Mouse (Mus musculus): ENCODE data around the gene Rab40c. TPM values are rescaled to one million over a fixed set of nuclear protein-coding genes. Genes with fewer than 3 reads are reported as not detected.
A peak's percentile ranks its signal among the peaks of the same experiment; 100 is the strongest.

Gene Rab40c
- polyA plus RNA-seq, 1 experiment from 2014 or later, result 17.2 TPM

GRCm38 (mm10) chr17:25943769-25944168, 24.2 kb upstream of the Rab40c start:
- no peak overlapping the region for H3K9ac ChIP-seq (replicated peaks; ENCODE audit: low read depth, low read length)
- no peak for ATAC-seq (ENCODE audit: insufficient number of reproducible peaks, insufficient read depth, low FRiP score, low read depth)
- H3K27ac ChIP-seq (ENCODE audit: low read length), result no peak overlapping the region
- no peaks in the 10 kb centered on the region for H3K36me3 ChIP-seq (ENCODE audit: control insufficient read depth, insufficient read depth, low read length)
- no peak overlapping the region for H3K4me3 ChIP-seq (ENCODE audit: low read depth, low read length)
- 74% methylated on average over 9 of the region's 9 CpGs for WGBS
- H3K9me3 ChIP-seq (ENCODE audit: control insufficient read depth, low read depth, low read length), result no peaks in the 10 kb centered on the region
- H3K4me1 ChIP-seq (ENCODE audit: control insufficient read depth, insufficient read depth, low read length), result peaks cover 6% of the 10 kb centered on the region; the same call in 1 of the 2 replicates
- H3K27me3 ChIP-seq (ENCODE audit: control insufficient read depth, insufficient read depth, low read length), result no peaks in the 10 kb centered on the region
- no peak overlapping the region for H3K4me2 ChIP-seq (replicated peaks; ENCODE audit: low read depth, low read length)

- no peak for ATAC-seq (ENCODE audit: insufficient number of reproducible peaks, insufficient read depth, low FRiP score, low read depth)
- Histone ChIP-seq H3K36me3 (ENCODE audit: control insufficient read depth, insufficient read depth, low read length) (no peaks in the 10 kb centered on the region; the same call in 1 of the 2 replicates), H3K4me3 (ENCODE audit: low read depth, low read length) (no peak overlapping the region), H3K27me3 (ENCODE audit: control insufficient read depth, insufficient read depth, low read length) (no peaks in the 10 kb centered on the region), H3K9ac (replicated peaks; ENCODE audit: low read depth, low read length) (no peak overlapping the region), H3K27ac (ENCODE audit: low read length) (no peak overlapping the region), H3K4me1 (ENCODE audit: control insufficient read depth, insufficient read depth, low read length) (peaks cover 6% of the 10 kb centered on the region; the same call in 1 of the 2 replicates), H3K9me3 (ENCODE audit: control insufficient read depth, low read depth, low read length) (no peaks in the 10 kb centered on the region), H3K4me2 (replicated peaks; ENCODE audit: low read depth, low read length) (no peak overlapping the region)
- 88% methylated on average over 3 of the region's 3 CpGs for WGBS
Measured at GRCm38 (mm10) chr17:25943221-25943620, 23.7 kb upstream of the Rab40c start.

GRCm38 (mm10) chr17:25942597-25943151, 23.1 kb upstream of the Rab40c start:
- WGBS, result 82% methylated on average over 2 of the region's 2 CpGs
- no peaks in the 10 kb centered on the region; the same call in 1 of the 2 replicates for H3K36me3 ChIP-seq (ENCODE audit: control insufficient read depth, insufficient read depth, low read length)
- no peak overlapping the region for H3K9ac ChIP-seq (replicated peaks; ENCODE audit: low read depth, low read length)
- no peak overlapping the region for H3K4me2 ChIP-seq (replicated peaks; ENCODE audit: low read depth, low read length)
- no peaks in the 10 kb centered on the region for H3K27me3 ChIP-seq (ENCODE audit: control insufficient read depth, insufficient read depth, low read length)
- peaks cover 6% of the 10 kb centered on the region; the same call in 1 of the 2 replicates for H3K4me1 ChIP-seq (ENCODE audit: control insufficient read depth, insufficient read depth, low read length)
- no peak overlapping the region for H3K27ac ChIP-seq (ENCODE audit: low read length)
- ATAC-seq (ENCODE audit: insufficient number of reproducible peaks, insufficient read depth, low FRiP score, low read depth), result peak; percentile 70; the same call in 1 of the 2 replicates
- no peak overlapping the region for H3K4me3 ChIP-seq (ENCODE audit: low read depth, low read length)
- no peaks in the 10 kb centered on the region for H3K9me3 ChIP-seq (ENCODE audit: control insufficient read depth, low read depth, low read length)

GRCm38 (mm10) chr17:25941511-25942241, 22.1 kb upstream of the Rab40c start:
- ATAC-seq (ENCODE audit: insufficient number of reproducible peaks, insufficient read depth, low FRiP score, low read depth), result peak; percentile 50
- H3K9ac ChIP-seq (replicated peaks; ENCODE audit: low read depth, low read length), result peak overlapping the region; percentile 91
- no peaks in the 10 kb centered on the region for H3K27me3 ChIP-seq (ENCODE audit: control insufficient read depth, insufficient read depth, low read length)
- peak overlapping the region; percentile 85 for H3K27ac ChIP-seq (ENCODE audit: low read length)
- H3K36me3 ChIP-seq (ENCODE audit: control insufficient read depth, insufficient read depth, low read length), result peaks cover 5% of the 10 kb centered on the region
- peaks cover 6% of the 10 kb centered on the region; the same call in 1 of the 2 replicates for H3K4me1 ChIP-seq (ENCODE audit: control insufficient read depth, insufficient read depth, low read length)
- H3K9me3 ChIP-seq (ENCODE audit: control insufficient read depth, low read depth, low read length), result no peaks in the 10 kb centered on the region
- WGBS, result 3% methylated on average over 53 of the region's 54 CpGs
- H3K4me2 ChIP-seq (replicated peaks; ENCODE audit: low read depth, low read length), result peak overlapping the region; percentile 60
- peak overlapping the region; percentile 86 for H3K4me3 ChIP-seq (ENCODE audit: low read depth, low read length)

GRCm38 (mm10) chr17:25934526-25934925, 15.0 kb upstream of the Rab40c start:
- Histone ChIP-seq H3K4me2 (replicated peaks; ENCODE audit: low read depth, low read length) (no peak overlapping the region), H3K36me3 (ENCODE audit: control insufficient read depth, insufficient read depth, low read length) (peaks cover 62% of the 10 kb centered on the region), H3K9ac (replicated peaks; ENCODE audit: low read depth, low read length) (no peak overlapping the region), H3K9me3 (ENCODE audit: control insufficient read depth, low read depth, low read length) (no peaks in the 10 kb centered on the region), H3K27me3 (ENCODE audit: control insufficient read depth, insufficient read depth, low read length) (no peaks in the 10 kb centered on the region), H3K4me3 (ENCODE audit: low read depth, low read length) (no peak overlapping the region), H3K4me1 (ENCODE audit: control insufficient read depth, insufficient read depth, low read length) (no peaks in the 10 kb centered on the region), H3K27ac (ENCODE audit: low read length) (no peak overlapping the region)
- no peak for ATAC-seq (ENCODE audit: insufficient number of reproducible peaks, insufficient read depth, low FRiP score, low read depth)
- 90% methylated on average over 1 of the region's 1 CpGs for WGBS

- no peak overlapping the region for H3K27ac ChIP-seq (ENCODE audit: low read length)
- no peaks in the 10 kb centered on the region for H3K4me1 ChIP-seq (ENCODE audit: control insufficient read depth, insufficient read depth, low read length)
- H3K4me2 ChIP-seq (replicated peaks; ENCODE audit: low read depth, low read length), result no peak overlapping the region
- no peaks in the 10 kb centered on the region for H3K27me3 ChIP-seq (ENCODE audit: control insufficient read depth, insufficient read depth, low read length)
- WGBS, result 83% methylated on average over 2 of the region's 2 CpGs
- no peak overlapping the region for H3K9ac ChIP-seq (replicated peaks; ENCODE audit: low read depth, low read length)
- ATAC-seq (ENCODE audit: insufficient number of reproducible peaks, insufficient read depth, low FRiP score, low read depth), result no peak
- peaks cover 23% of the 10 kb centered on the region for H3K36me3 ChIP-seq (ENCODE audit: control insufficient read depth, insufficient read depth, low read length)
- H3K9me3 ChIP-seq (ENCODE audit: control insufficient read depth, low read depth, low read length), result no peaks in the 10 kb centered on the region
- H3K4me3 ChIP-seq (ENCODE audit: low read depth, low read length), result no peak overlapping the region
Measured at GRCm38 (mm10) chr17:25925348-25925747, 5.8 kb upstream of the Rab40c start.

- no peak overlapping the region for H3K27ac ChIP-seq (ENCODE audit: low read length)
- H3K27me3 ChIP-seq (ENCODE audit: control insufficient read depth, insufficient read depth, low read length), result no peaks in the 10 kb centered on the region
- no peak overlapping the region for H3K9ac ChIP-seq (replicated peaks; ENCODE audit: low read depth, low read length)
- H3K9me3 ChIP-seq (ENCODE audit: control insufficient read depth, low read depth, low read length), result no peaks in the 10 kb centered on the region
- no peak for ATAC-seq (ENCODE audit: insufficient number of reproducible peaks, insufficient read depth, low FRiP score, low read depth)
- H3K4me3 ChIP-seq (ENCODE audit: low read depth, low read length), result no peak overlapping the region
- peaks cover 7% of the 10 kb centered on the region; the same call in 1 of the 2 replicates for H3K36me3 ChIP-seq (ENCODE audit: control insufficient read depth, insufficient read depth, low read length)
- 83% methylated on average over 5 of the region's 5 CpGs for WGBS
- H3K4me2 ChIP-seq (replicated peaks; ENCODE audit: low read depth, low read length), result no peak overlapping the region
- peaks cover 11% of the 10 kb centered on the region for H3K4me1 ChIP-seq (ENCODE audit: control insufficient read depth, insufficient read depth, low read length)
Measured at GRCm38 (mm10) chr17:25922120-25922519, 2.6 kb upstream of the Rab40c start.

GRCm38 (mm10) chr17:25919786-25920642, 487 bp upstream of the Rab40c start:
- peak; percentile 98 for ATAC-seq (ENCODE audit: insufficient number of reproducible peaks, insufficient read depth, low FRiP score, low read depth)
- Histone ChIP-seq H3K36me3 (ENCODE audit: control insufficient read depth, insufficient read depth, low read length) (peaks cover 3% of the 10 kb centered on the region; the same call in 1 of the 2 replicates), H3K4me1 (ENCODE audit: control insufficient read depth, insufficient read depth, low read length) (peaks cover 11% of the 10 kb centered on the region), H3K4me2 (replicated peaks; ENCODE audit: low read depth, low read length) (peak overlapping the region; percentile 61), H3K9me3 (ENCODE audit: control insufficient read depth, low read depth, low read length) (no peaks in the 10 kb centered on the region), H3K27me3 (ENCODE audit: control insufficient read depth, insufficient read depth, low read length) (no peaks in the 10 kb centered on the region), H3K27ac (ENCODE audit: low read length) (peak overlapping the region; percentile 84), H3K4me3 (ENCODE audit: low read depth, low read length) (peak overlapping the region; percentile 97), H3K9ac (replicated peaks; ENCODE audit: low read depth, low read length) (peak overlapping the region; percentile 75)
- WGBS, result 0% methylated on average over 40 of the region's 40 CpGs

Measured in stomach, embryonic 14.5 days (tissue).